ENCODE assay signal across 8 mouse cellular contexts in the genomic region with DNA sequence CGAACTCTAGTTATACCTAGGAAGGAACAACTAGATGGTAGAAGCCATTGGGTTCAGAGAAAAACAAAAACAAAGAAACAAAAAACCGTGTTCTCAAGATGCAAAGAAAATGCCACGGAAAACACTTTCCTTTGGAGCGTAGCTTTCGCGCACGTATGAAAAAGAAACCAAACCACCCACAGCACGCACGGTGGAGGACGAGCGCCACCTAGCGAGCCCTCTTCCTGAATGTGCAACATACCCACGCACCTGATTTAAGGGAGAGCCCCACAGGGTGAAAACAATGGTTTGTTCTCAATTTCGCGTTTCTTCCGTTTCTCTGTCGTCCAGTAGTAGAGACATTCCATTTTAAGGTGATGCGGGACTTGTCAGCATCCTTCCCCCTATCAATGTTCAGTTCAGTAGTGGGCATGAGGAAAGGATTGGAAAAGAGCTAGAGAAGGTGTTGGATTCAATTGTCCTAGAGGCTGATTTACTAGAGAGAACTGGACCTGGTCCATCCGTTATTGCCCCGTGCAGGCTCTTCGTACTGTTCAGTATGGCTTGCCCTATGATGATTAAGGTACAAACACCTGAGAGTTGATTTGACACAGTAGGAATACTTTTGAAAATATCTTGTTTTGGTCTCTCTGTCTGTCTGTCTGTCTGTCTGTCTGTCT. TPM values are rescaled to one million over a fixed set of nuclear protein-coding genes. Genes with fewer than 3 reads are reported as not detected.
DNase-seq lines count a peak whose midpoint lies in the region; ATAC-seq lines count a peak whose summit lies in the region.

No protein-coding gene starts in this region.

- peaks cover 2% of the 10 kb centered on the region; the same call in 1 of the 2 replicates for H3K4me1 ChIP-seq in hindbrain, embryonic 11.5 days (replicated peaks; ENCODE audit: control insufficient read depth, insufficient read depth, low read length)

- H3K9ac ChIP-seq in hindbrain, embryonic 11.5 days (ENCODE audit: low read depth, low read length), result no peak overlapping the region

- no peaks in the 10 kb centered on the region for H3K36me3 ChIP-seq in hindbrain, embryonic 11.5 days (ENCODE audit: control insufficient read depth, insufficient read depth, low read length)

- H3K9me3 ChIP-seq in hindbrain, embryonic 11.5 days (ENCODE audit: control insufficient read depth, low read length), result no peaks in the 10 kb centered on the region

- H3K4me3 ChIP-seq in hindbrain, embryonic 11.5 days (ENCODE audit: low read depth, low read length), result 0 out of 2 replicates have a peak overlapping the region, but pooled peaks have one; percentile 0

- ATAC-seq in hindbrain, embryonic 11.5 days (ENCODE audit: low FRiP score), result peak; percentile 59; the same call in 1 of the 2 replicates

- DNase-seq in MEL-GATA-1-ER (ENCODE audit: extremely low read depth, low read depth), result peak; percentile 77
- DNase-seq in cerebellum, adult 9-10 months, result peak; percentile 85
- DNase-seq in frontal cortex, adult 2 months (ENCODE audit: extremely low spot score in 1 of 2, low spot score in 1 of 2), result peak; percentile 53 to 94
- DNase-seq in hindbrain, embryonic 11.5 days (ENCODE audit: low spot score), result peak; percentile 95
- DNase-seq in layer of hippocampus, postnatal 10 days (ENCODE audit: low spot score in 2 of 2), result peak; percentile 90 to 92
- DNase-seq in lung, postnatal 10 days, result peak; percentile 88
- peak; percentile 83 for DNase-seq in ovary, postnatal 36 days (ENCODE audit: low spot score)
- DNase-seq in thymus, postnatal 25 days, result peak; percentile 85

- 0 out of 2 replicates have a peak overlapping the region, but pooled peaks have one; percentile 0 for H3K4me2 ChIP-seq in hindbrain, embryonic 11.5 days (replicated peaks; ENCODE audit: low read depth, low read length)

- WGBS in hindbrain, embryonic 11.5 days, result 6% methylated on average over 21 of the region's 21 CpGs

- H3K27ac ChIP-seq in hindbrain, embryonic 11.5 days (ENCODE audit: low read depth, low read length), result no peak overlapping the region

- H3K27me3 ChIP-seq in hindbrain, embryonic 11.5 days (ENCODE audit: control insufficient read depth, insufficient read depth, low read length), result peaks cover 39% of the 10 kb centered on the region

RNA-seq across cellular contexts. Expression of gene Nkx3-2, which starts 4.2 kb away (rescaled TPM):
- not detected in 2 replicates for polyA plus RNA-seq in frontal cortex, adult 2 months (2012; rRNA removed)
- 0.84 and 1.0 TPM in 2 replicates for polyA plus RNA-seq in hindbrain, embryonic 11.5 days (2014; fragmentation: Nextera tagmentation; extraction: Ambion mirVana)
- not detected for total RNA-seq in layer of hippocampus, postnatal 10 days (2021)
